Mouse (Mus musculus) midbrain, embryonic 13.5 days (tissue): Measurements from ENCODE around the gene Ssxb5. TPM values are rescaled to one million over a fixed set of nuclear protein-coding genes. Genes with fewer than 3 reads are reported as not detected.
"Not testable (repeated sequence)": the region's sequence is repeated elsewhere in the genome, so short reads cannot be mapped to it uniquely, and the experiment has no call there.

Source experiments
- ATAC-seq: fragments of 200-750 bp; cut with Nextera tagmentation; 2 replicates; pipeline ENCODE4 v1.8.0; 2017; ENCODE audit warnings: mild to moderate bottlenecking, moderate TSS enrichment, moderate library complexity
- H3K27ac ChIP-seq: fragments of 300-500 bp; sonication (generic); 2 replicates; pipeline ENCODE4 v1.5.1; 2015; ENCODE audit warnings: inconsistent platforms, mild to moderate bottlenecking, moderate library complexity
- H3K27me3 ChIP-seq: fragments of 300-500 bp; sonication (generic); 2 replicates; pipeline ENCODE4 v1.6.1; 2015; ENCODE audit warnings: mild to moderate bottlenecking, inconsistent platforms
- H3K36me3 ChIP-seq: fragments of 300-500 bp; sonication (generic); 2 replicates; pipeline ENCODE4 v1.6.1; 2015; ENCODE audit warnings: mild to moderate bottlenecking, inconsistent platforms
- H3K4me1 ChIP-seq: fragments of 300-500 bp; sonication (generic); replicated peaks from 2 replicates; pipeline ENCODE4 v1.6.1; 2015; ENCODE audit warnings: inconsistent platforms
- H3K4me2 ChIP-seq: fragments of 300-500 bp; sonication (generic); replicated peaks from 2 replicates; pipeline ENCODE4 v1.6.1; 2015; ENCODE audit warnings: moderate library complexity, mild to moderate bottlenecking, inconsistent platforms
- H3K4me3 ChIP-seq: fragments of 300-500 bp; sonication (generic); replicated peaks from 2 replicates; pipeline ENCODE4 v1.5.1; 2015; ENCODE audit warnings: mild to moderate bottlenecking, inconsistent platforms
- H3K9ac ChIP-seq: fragments of 300-500 bp; sonication (generic); replicated peaks from 2 replicates; pipeline ENCODE4 v1.6.1; 2015; ENCODE audit warnings: mild to moderate bottlenecking, inconsistent platforms
- H3K9me3 ChIP-seq: fragments of 300-500 bp; sonication (generic); 2 replicates; pipeline ENCODE4 v1.6.1; 2016; ENCODE audit warnings: mild to moderate bottlenecking, inconsistent platforms
- WGBS: fragments of 180-500 bp; shearing (Covaris S2); methylation state at CpG from one replicate; pipeline ENCODE4 v1.1.7; 2015; 5-methylcytosine and 5-hydroxymethylcytosine counted together
- polyA plus RNA-seq: library from polyadenylated mRNA; unstranded; fragments of >200 nt; fragmentation: Nextera tagmentation; extraction: Ambion mirVana; gene quantifications from 2 replicates; pipeline ENCODE4 v1.2.1, GENCODE M21; 2015

The Ssxb5 gene
- not detected in 2 replicates for polyA plus RNA-seq

DNA sequence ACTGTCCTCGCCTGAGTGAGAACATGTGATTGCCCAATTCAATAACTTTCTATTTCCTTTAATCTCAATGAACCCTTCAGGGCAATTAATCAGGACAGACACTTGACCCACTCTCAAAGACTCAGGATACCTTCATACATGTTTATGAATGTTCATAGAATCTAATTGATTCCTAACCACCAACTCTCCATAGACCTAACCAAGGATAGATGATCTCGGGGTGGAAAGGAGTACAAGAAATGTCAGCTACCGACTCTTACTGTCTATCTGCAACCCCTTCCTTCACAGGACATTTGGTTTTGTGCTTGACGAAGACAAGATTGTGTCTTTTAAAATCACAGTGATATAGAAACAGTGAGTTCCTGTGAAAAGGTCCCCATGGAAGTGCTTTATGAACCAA lies at the start of gene Ssxb5:
Gene Ssxb5, plus strand, starts transcription at position 301 of the 400 bp plus-strand sequence.
- not testable (repeated sequence) for H3K4me3 ChIP-seq, H3K4me1 ChIP-seq, H3K9me3 ChIP-seq, H3K9ac ChIP-seq, H3K27me3 ChIP-seq, H3K36me3 ChIP-seq, H3K27ac ChIP-seq, H3K4me2 ChIP-seq, ATAC-seq
- WGBS, result 81% methylated on average over 4 of the region's 4 CpGs

DNA sequence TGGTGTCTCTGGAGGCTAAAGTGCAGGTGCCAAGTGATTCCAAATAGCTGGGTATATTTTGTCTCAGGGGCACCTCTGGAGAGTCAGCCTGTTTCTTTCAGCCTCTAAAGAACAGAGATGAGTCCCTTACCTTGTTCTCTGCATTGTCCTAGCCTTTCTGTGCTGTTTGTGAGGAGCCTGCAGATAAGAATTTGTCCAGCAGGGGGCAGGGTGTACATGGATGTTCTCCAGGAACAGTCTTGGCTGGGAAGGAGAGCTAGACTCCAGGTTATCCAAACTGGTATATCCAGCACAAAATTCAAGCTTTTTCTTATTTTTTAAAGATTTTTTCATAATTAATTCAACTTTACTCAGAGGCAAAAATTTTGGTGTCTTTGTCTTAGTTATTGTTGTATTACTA lies 28.6 kb downstream of the Ssxb5 start:
- H3K9me3 ChIP-seq, result no peaks in the 10 kb centered on the region
- H3K4me3 ChIP-seq, result no peak overlapping the region
- no peak overlapping the region for H3K4me2 ChIP-seq
- no peaks in the 10 kb centered on the region for H3K36me3 ChIP-seq
- no peak overlapping the region for H3K9ac ChIP-seq
- ATAC-seq, result 0 out of 2 replicates have a peak, but pooled peaks have one; percentile 53
- H3K27me3 ChIP-seq, result no peaks in the 10 kb centered on the region
- no peaks in the 10 kb centered on the region for H3K4me1 ChIP-seq
- H3K27ac ChIP-seq, result no peak overlapping the region

- H3K27me3 ChIP-seq, result no peaks in the 10 kb centered on the region
- H3K9me3 ChIP-seq, result 0 out of 2 replicates have a peak, but pooled peaks cover 4% of the 10 kb centered on the region
- no peak within 1 kb of the TSS for H3K9ac ChIP-seq
- 61% methylated on average over 1 of the region's 1 CpGs for WGBS
- H3K27ac ChIP-seq, result no peak within 1 kb of the TSS
- H3K4me2 ChIP-seq, result no peak within 1 kb of the TSS
- ATAC-seq, result no peak
- H3K4me3 ChIP-seq, result no peak within 1 kb of the TSS
- no peaks in the 10 kb centered on the region for H3K36me3 ChIP-seq
- H3K4me1 ChIP-seq, result no peaks in the 10 kb centered on the region
Measured at GRCm38 (mm10) chrX:8843694-8844093, 40.2 kb downstream of the Ssxb5 start, which contains the start of gene Gm6592. Gene Gm6592, plus strand, starts transcription at chrX:8843994.

GRCm38 (mm10) chrX:8852486-8852885 lies 49.0 kb downstream of the Ssxb5 start:
- ATAC-seq, result no peak
- Histone ChIP-seq H3K4me3 (no peak overlapping the region), H3K36me3 (no peaks in the 10 kb centered on the region), H3K9ac (no peak overlapping the region), H3K27me3 (no peaks in the 10 kb centered on the region), H3K4me2 (no peak overlapping the region), H3K27ac (no peak overlapping the region), H3K9me3 (no peaks in the 10 kb centered on the region; the same call in 1 of the 2 replicates), H3K4me1 (no peaks in the 10 kb centered on the region)
- 83% methylated on average over 10 of the region's 10 CpGs for WGBS

Other genes with a start within 250 kb of the Ssxb5 start
- not detected in 2 replicates for gene Ssxb3, start 211.9 kb upstream of the Ssxb5 start, polyA plus RNA-seq
- gene Ssxb8, start 112.8 kb upstream of the Ssxb5 start, polyA plus RNA-seq, result not detected in 2 replicates
- not detected in 2 replicates for gene Ssx9, start 55.3 kb upstream of the Ssxb5 start, polyA plus RNA-seq
- gene Gm6592, start 40.3 kb downstream of the Ssxb5 start, polyA plus RNA-seq, result not detected in 2 replicates
- not detected in 2 replicates for gene Gm5751, start 70.6 kb downstream of the Ssxb5 start, polyA plus RNA-seq
- gene B630019K06Rik, start 88.7 kb downstream of the Ssxb5 start, polyA plus RNA-seq, result 18.1 and 21.2 TPM in 2 replicates
- not detected in 2 replicates for gene Fthl17b, start 159.3 kb downstream of the Ssxb5 start, polyA plus RNA-seq
- not detected in 2 replicates for gene Fthl17c, start 172.9 kb downstream of the Ssxb5 start, polyA plus RNA-seq
- gene Fthl17d, start 183.1 kb downstream of the Ssxb5 start, polyA plus RNA-seq, result not detected in 2 replicates
- not detected in 2 replicates for gene Fthl17e, start 229.8 kb downstream of the Ssxb5 start, polyA plus RNA-seq